Mouse (Mus musculus) retina, embryonic 14.5 days (tissue): ENCODE results near the gene Gnai3.

Experiments
- DNase-seq: peaks from one replicate; pipeline ENCODE4 v3.0.0-alpha.2; 2015; ENCODE audit warnings: low spot score

Gnai3 gene

DNA sequence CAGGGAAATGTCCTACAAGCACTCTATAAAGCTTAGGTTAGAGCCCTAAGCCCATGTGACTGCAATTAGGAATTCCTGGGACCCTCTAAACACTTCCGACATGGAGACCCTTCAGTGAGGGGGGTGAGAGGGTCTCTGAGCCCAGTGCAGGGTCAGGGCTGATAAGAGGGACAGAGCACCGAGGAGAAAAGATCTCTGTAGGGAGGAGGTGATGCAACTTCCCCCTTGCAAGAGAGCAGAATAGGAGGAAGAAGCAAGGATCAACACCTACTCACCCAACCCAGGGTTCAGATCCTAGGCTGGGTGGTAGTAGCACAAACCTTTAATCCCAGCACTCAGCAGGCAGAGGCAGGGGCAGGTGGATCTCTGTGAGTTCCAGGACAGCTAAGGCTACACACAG, 62.8 kb downstream of the Gnai3 start:
- no peak for DNase-seq

DNA sequence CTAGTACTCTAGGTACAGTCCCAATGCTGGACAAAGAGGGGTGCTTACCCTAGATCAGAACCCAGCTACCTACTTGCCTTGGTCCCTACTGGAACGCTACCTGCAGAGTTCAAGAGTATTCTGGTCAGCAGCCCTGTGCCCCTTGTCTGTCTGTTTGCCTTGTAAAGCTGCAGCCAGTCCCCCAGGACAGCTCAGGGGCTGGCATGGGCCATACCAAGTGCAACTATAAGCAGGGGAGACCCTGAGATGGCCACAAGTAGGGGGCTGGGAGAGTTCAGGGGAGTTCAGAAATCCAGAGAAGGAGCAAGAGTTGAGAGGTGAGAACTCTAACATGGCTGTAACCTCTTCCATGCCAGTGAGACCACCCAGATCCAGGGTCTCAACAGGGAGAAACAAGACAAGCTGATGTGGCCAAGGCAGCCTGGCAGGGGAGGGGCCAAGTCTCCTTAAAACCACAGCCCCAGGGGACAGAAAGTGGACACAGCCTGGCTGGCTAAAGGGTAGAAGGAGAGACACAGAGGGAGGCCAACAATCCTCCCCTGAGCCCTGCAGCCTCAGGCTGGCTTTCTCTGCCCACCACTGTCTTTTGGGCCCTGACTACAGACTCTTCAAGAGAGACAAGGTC, 63.6 kb downstream of the Gnai3 start:
- DNase-seq, result peak; percentile 58

DNA sequence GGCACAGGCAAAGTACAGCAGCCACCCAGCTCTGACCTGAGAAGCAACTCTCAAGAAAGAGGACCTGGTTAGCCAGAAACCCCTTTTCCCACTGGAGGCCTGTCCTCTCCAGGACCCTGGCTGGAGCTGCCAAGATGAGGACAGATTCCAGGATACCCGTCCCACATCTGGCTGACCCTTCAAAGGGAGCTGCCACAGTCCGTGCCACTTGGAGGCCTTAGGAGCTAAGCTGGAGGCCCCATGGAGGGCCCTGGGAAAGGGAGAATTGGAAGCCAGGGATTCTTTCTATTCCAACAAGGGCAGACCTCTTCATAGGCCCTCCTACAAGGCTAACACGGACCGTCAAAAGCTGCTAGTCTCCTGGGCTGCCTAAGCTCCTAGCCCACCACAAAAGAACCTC, 64.3 kb downstream of the Gnai3 start:
- no peak for DNase-seq

DNA sequence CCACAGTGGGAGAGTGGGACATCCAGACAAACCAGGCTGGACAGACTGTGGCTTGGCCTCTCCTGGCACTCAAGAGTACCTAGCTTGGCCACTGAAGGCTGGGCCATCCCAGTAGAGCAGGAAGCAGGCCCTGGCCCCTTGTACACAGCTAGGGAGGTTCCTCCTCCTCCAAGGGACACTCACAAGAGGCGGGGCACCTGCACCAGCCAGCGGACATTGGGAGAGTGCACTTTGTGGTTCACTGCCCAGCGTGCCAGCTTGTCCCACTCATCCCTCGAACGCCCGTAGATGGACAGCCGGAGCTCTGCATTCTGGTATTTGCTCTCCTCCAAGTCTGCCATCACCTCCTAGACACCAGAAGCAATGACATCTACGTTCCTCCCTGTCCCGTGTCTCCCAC, 69.1 kb downstream of the Gnai3 start:
- no peak for DNase-seq

DNA sequence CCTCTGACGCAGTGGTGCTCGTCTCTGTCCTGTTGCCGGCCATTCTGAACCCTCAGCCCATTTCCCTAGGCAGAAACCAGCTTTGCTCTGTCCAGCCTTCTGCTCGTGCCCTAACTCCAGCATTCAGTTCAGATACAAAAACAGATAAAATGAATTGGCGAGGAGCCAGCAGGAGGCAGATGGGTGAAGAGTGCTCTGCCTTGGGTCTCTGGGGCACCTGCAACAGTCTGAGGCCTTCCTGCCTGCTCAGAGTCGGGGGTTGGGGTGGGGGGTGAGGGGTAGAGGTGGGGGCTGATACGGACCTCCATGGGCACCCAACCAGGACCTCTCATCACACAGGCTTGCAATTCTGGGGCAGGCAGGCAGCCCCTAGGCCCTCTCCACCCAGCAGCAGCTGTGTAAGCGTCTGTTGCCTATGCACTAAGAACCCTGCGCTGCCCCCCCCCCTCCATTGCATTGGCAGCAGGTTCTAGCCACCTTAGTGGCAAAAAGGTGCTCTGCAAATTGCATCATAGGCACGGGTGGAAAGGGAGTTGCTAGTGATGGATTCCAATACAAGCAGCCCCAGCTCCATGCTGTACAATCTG, 72.9 kb downstream of the Gnai3 start:
- DNase-seq, result no peak

DNA sequence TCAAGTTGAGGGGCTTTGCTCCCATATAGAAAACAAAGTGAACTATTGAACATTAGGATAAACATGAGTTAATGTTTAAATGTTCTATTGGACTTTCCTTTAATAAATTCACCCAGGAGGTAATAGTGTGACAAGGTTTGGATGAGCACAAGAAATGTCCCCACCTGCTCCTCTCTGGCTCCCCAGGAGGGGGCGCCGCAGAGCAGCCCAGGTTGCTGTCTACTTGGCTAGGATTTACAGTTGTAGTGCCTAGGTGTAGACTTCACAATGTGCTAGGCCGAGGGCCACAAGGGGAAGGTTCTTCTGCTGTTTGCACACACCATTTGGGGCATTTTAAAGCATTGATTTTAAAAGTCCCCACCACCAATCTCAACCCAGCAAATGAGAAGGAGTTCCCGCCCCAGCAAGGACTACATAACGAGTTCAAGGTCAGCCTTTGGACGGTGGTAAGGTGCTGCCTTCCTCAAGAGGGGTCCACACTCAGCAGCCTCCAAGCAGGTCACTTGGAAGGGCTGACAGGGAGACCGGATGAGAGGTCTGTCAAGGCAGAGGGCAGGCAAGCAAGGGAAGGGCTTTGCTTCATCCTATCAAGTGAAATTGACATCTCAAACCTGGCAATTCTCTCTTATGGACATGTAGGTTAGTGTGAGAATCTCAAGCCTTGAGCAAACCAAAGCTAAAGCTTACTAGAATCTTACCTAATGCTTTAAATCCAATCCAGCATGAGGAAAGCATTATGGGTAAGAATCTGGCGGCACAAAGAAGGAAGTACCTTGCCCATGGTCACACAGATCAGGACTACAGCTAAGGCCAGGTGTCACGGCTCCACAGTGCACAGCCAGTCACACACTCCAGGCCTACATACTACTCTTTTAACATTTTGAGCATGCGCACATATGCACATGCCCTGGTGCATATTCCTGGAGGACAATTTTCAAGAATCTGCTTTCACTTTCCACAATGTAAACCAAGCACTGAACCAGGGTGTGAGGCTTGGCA, 75.4 kb downstream of the Gnai3 start:
- peak; percentile 79 for DNase-seq

DNA sequence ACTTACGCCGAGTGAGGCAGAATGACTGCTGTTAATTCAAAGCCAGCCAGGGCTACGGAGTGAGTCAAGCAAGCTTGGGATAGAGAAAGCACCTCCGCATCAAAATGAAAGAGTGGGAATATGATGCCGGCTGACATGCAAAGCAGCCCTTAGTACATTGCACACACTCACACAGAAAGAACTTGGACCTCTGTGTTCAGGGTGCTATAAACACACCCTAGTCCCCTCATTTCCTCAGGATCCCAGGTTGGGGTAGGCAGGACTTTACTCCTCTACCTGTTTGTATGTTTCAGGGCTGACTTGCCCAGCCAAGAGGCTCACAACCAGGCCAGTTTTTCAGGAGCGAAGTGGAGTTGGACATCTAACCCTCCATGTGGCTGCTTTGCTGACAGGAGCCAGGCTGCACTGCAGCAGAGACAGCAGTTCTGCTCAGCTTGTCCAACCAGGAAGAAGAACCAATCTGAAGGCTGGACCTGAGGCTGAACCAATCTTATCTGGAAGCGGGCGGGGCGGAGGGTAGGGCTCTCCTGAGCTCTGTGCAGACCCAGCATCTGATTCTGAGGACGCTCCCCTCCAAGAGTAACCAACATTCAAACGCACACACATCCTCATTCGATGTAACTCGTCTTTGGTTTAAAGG, 76.6 kb downstream of the Gnai3 start:
- DNase-seq, result no peak

DNA sequence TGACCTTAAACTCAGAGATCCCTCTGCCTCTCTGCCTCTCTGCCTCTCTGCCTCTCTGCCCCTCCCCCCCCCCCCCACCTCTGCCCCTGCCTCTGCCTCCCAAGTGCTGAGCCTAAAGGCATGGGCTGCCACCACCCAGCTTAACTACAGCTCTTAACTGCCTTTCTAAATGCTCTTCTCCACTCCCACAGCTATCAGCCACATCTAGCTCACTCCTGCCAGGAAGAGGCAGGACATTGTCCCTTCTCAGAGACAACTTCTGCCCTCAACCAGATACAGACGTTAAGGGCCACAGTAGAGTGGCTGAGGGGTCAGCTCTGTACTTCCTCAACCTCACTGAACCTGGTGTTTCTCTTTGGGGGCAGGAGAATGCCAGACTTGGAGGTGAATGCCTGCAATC, 77.1 kb downstream of the Gnai3 start:
- no peak for DNase-seq

DNA sequence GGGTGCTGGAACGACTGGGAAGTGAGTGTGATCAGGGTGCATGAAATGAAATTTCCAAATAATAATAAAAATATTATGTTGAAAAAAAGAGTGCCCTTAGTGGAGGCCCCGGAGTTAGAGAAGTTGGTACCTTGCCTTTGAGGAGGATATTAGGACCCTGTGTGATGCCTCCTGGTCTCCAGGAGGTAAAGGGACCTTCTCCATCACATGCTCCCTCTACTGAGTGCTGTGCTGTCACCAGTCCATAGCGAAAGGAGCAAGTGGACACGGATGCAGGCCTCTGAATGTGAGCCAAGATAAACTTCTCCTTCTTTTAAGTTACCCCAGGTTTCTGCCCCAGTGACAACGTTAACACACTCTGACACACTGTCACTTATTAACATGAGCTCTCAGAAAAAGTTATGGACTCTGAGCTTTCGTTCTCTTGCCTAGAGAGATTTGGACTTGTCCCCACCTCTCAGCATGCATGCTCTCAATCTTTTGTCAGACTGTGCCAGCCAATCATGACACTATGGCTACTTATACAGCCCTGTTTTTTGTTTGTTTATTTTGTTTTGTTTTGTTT, 78.5 kb downstream of the Gnai3 start:
- no peak for DNase-seq

DNA sequence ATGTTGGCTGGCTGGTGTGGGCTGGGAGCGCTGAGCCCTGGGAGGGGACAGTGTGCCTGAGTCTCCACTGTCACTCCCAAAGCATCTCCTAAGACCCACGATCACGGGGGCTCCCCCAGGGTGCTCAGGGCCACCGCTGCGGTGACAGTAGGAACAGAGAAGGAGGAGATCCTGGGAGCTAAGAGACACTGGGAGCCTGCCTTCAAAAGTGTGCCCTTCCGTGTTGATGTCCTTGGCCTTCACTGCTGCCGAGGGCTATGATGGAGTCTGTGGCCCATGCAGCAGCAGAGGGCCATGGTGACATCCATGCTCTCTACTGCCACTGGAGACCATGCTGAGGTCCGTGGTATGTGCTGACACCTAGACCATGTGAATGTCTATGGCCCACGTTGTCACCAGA, 80.4 kb downstream of the Gnai3 start:
- DNase-seq, result no peak

DNA sequence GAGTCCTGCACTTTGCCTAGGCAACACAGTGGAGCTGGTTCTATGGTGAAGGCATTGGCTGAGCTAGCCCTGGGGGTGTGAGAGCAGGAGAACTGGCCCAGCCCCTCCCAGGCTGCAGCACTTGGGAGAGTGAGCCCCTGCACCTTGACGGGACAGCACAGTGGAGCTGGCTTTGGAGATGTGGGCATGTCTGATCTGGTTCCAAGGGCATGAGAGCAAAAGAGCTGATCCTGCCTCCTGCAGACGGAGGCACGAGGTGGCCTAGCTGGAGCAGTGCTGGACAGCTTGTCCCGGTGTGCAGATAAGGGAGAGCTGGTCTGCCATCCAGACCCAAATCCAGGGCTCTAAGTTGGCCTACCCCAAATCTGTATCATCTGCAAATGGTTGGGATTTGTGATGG, 81.3 kb downstream of the Gnai3 start:
- no peak for DNase-seq

DNA sequence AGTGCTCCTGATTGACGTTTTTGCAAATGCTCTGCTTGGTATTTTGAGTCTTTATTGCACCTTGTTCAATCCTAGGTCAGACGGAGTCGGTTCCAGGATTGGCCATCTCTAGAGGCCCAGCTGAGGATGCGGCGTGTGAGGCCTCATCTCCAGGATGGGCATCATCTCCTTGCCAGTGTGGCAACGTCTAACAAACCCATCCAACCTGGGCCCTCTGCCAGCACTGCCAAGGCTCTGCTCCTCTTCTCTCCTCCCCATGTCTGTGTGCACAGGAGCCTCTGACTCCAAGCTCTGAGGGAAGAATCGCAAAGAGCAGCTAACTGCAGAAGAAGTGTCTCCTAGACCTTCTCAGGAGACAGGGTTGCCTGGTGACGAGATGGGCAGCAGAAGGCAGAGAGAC, 83.3 kb downstream of the Gnai3 start:
- no peak for DNase-seq

DNA sequence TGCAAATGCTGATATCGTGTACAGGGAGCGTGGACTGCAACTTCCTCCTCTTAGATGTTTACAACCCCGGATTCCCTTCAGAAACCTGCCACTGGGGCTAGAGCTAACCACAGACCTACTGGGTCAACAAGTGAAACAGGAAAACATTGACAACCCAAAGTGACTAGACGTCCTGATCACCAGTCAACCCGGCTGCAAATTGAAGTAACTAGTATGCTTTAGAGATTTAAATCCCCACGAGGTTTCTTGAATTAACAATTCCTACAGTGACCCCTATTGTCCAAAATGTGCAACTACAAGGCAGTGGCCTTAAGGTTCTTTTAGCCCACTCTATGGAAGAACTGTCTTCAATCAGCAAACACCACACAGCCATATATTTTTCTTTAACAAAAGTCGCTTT, 84.5 kb downstream of the Gnai3 start:
- DNase-seq, result peak; percentile 94
